Mouse (Mus musculus): ENCODE measurements at regions not wholly inside any gene's neighbourhood (a gene's known extent, or its start where the extent isn't known, plus 50 kb on each side); places are given as distances from the start of the nearest gene placed in this dataset.

GRCm38 (mm10) chr10:95099906-95100305, 155.3 kb upstream of the Plxnc1 start:
- Histone ChIP-seq H3K4me3 (no peak overlapping the region), H3K27me3 (ENCODE audit: insufficient read depth, poor library complexity, severe bottlenecking) (no peaks in the 10 kb centered on the region), H3K36me3 (no peaks in the 10 kb centered on the region), H3K9me3 (no peaks in the 10 kb centered on the region), H3K4me1 (0 out of 2 replicates have a peak, but pooled peaks cover 2% of the 10 kb centered on the region), H3K27ac (no peak overlapping the region)
- no peak for DNase-seq (ENCODE audit: low spot score)
- 83% methylated on average over 5 of the region's 5 CpGs for WGBS

- 0 out of 2 replicates have a peak, but pooled peaks cover 2% of the 10 kb centered on the region for H3K4me1 ChIP-seq
- no peak overlapping the region for H3K4me3 ChIP-seq
- WGBS, result 92% methylated on average over 4 of the region's 4 CpGs
- H3K27me3 ChIP-seq (ENCODE audit: insufficient read depth, poor library complexity, severe bottlenecking), result peaks cover 4% of the 10 kb centered on the region; the same call in 1 of the 2 replicates
- H3K27ac ChIP-seq, result no peak overlapping the region
- no peaks in the 10 kb centered on the region for H3K9me3 ChIP-seq
- DNase-seq (ENCODE audit: low spot score), result no peak
- H3K36me3 ChIP-seq, result no peaks in the 10 kb centered on the region
These were observed 151.2 kb upstream of the Plxnc1 start for GRCm38 (mm10) chr10:95095847-95096246.

- Histone ChIP-seq H3K27ac (no peak overlapping the region), H3K27me3 (ENCODE audit: insufficient read depth, poor library complexity, severe bottlenecking) (peaks cover 4% of the 10 kb centered on the region; the same call in 1 of the 2 replicates), H3K9me3 (no peaks in the 10 kb centered on the region), H3K4me3 (no peak overlapping the region), H3K4me1 (0 out of 2 replicates have a peak, but pooled peaks cover 2% of the 10 kb centered on the region), H3K36me3 (no peaks in the 10 kb centered on the region)
- no peak for DNase-seq (ENCODE audit: low spot score)
- WGBS, result 70% methylated on average over 8 of the region's 8 CpGs
These were observed 150.1 kb upstream of the Plxnc1 start for GRCm38 (mm10) chr10:95094771-95095170.

GRCm38 (mm10) chr10:95093266-95093665, 148.6 kb upstream of the Plxnc1 start:
- no peak for DNase-seq (ENCODE audit: low spot score)
- Histone ChIP-seq H3K4me3 (no peak overlapping the region), H3K9me3 (no peaks in the 10 kb centered on the region), H3K36me3 (no peaks in the 10 kb centered on the region), H3K4me1 (peaks cover 3% of the 10 kb centered on the region; the same call in 1 of the 2 replicates), H3K27me3 (ENCODE audit: insufficient read depth, poor library complexity, severe bottlenecking) (peaks cover 12% of the 10 kb centered on the region), H3K27ac (no peak overlapping the region)
- WGBS, result 65% methylated on average over 5 of the region's 5 CpGs

GRCm38 (mm10) chr10:95091086-95091485, 146.5 kb upstream of the Plxnc1 start:
- DNase-seq (ENCODE audit: low spot score), result no peak
- H3K27me3 ChIP-seq (ENCODE audit: insufficient read depth, poor library complexity, severe bottlenecking), result peaks cover 29% of the 10 kb centered on the region
- H3K4me1 ChIP-seq, result peaks cover 8% of the 10 kb centered on the region; the same call in 1 of the 2 replicates

GRCm38 (mm10) chr10:95090641-95091040, 146.0 kb upstream of the Plxnc1 start:
- 70% methylated on average over 4 of the region's 4 CpGs for WGBS
- H3K27ac ChIP-seq, result no peak overlapping the region
- peaks cover 34% of the 10 kb centered on the region for H3K27me3 ChIP-seq (ENCODE audit: insufficient read depth, poor library complexity, severe bottlenecking)
- no peak overlapping the region for H3K4me3 ChIP-seq
- H3K9me3 ChIP-seq, result no peaks in the 10 kb centered on the region
- DNase-seq (ENCODE audit: low spot score), result no peak
- no peaks in the 10 kb centered on the region for H3K36me3 ChIP-seq
- H3K4me1 ChIP-seq, result peaks cover 8% of the 10 kb centered on the region; the same call in 1 of the 2 replicates

More at GRCm38 (mm10) chr10:95091086-95091485, 146.5 kb upstream of the Plxnc1 start:
- Histone ChIP-seq H3K36me3 (no peaks in the 10 kb centered on the region), H3K27ac (no peak overlapping the region), H3K4me3 (no peak overlapping the region), H3K9me3 (no peaks in the 10 kb centered on the region)
- WGBS, result 64% methylated on average over 6 of the region's 6 CpGs

GRCm38 (mm10) chr10:95090035-95090434, 145.4 kb upstream of the Plxnc1 start:
- H3K4me3 ChIP-seq, result no peak overlapping the region
- H3K27ac ChIP-seq, result no peak overlapping the region
- H3K36me3 ChIP-seq, result no peaks in the 10 kb centered on the region
- H3K9me3 ChIP-seq, result no peaks in the 10 kb centered on the region
- 83% methylated on average over 9 of the region's 9 CpGs for WGBS
- no peak for DNase-seq (ENCODE audit: low spot score)
- H3K27me3 ChIP-seq (ENCODE audit: insufficient read depth, poor library complexity, severe bottlenecking), result peaks cover 35% of the 10 kb centered on the region
- H3K4me1 ChIP-seq, result peaks cover 8% of the 10 kb centered on the region; the same call in 1 of the 2 replicates

GRCm38 (mm10) chr10:95087864-95088570, 143.4 kb upstream of the Plxnc1 start:
- Histone ChIP-seq H3K9me3 (no peaks in the 10 kb centered on the region), H3K4me3 (no peak overlapping the region), H3K27ac (no peak overlapping the region), H3K36me3 (no peaks in the 10 kb centered on the region), H3K27me3 (ENCODE audit: insufficient read depth, poor library complexity, severe bottlenecking) (peaks cover 46% of the 10 kb centered on the region), H3K4me1 (peaks cover 11% of the 10 kb centered on the region)
- DNase-seq (ENCODE audit: low spot score), result peak; percentile 82
- WGBS, result 42% methylated on average over 13 of the region's 13 CpGs

GRCm38 (mm10) chr10:95086755-95087154, 142.1 kb upstream of the Plxnc1 start:
- Histone ChIP-seq H3K27me3 (ENCODE audit: insufficient read depth, poor library complexity, severe bottlenecking) (peaks cover 42% of the 10 kb centered on the region), H3K27ac (no peak overlapping the region), H3K36me3 (no peaks in the 10 kb centered on the region), H3K4me3 (no peak overlapping the region), H3K9me3 (no peaks in the 10 kb centered on the region), H3K4me1 (peaks cover 11% of the 10 kb centered on the region)
- DNase-seq (ENCODE audit: low spot score), result no peak
- WGBS, result 57% methylated on average over 4 of the region's 4 CpGs

GRCm38 (mm10) chr10:95085688-95086268, 141.1 kb upstream of the Plxnc1 start:
- no peak overlapping the region for H3K27ac ChIP-seq
- DNase-seq (ENCODE audit: low spot score), result no peak
- no peak overlapping the region for H3K4me3 ChIP-seq
- WGBS, result 75% methylated on average over 8 of the region's 8 CpGs
- H3K9me3 ChIP-seq, result no peaks in the 10 kb centered on the region
- H3K36me3 ChIP-seq, result no peaks in the 10 kb centered on the region
- peaks cover 11% of the 10 kb centered on the region for H3K4me1 ChIP-seq
- peaks cover 42% of the 10 kb centered on the region for H3K27me3 ChIP-seq (ENCODE audit: insufficient read depth, poor library complexity, severe bottlenecking)

GRCm38 (mm10) chr10:95083341-95084148, 138.9 kb upstream of the Plxnc1 start:
- no peaks in the 10 kb centered on the region for H3K9me3 ChIP-seq
- no peak overlapping the region for H3K4me3 ChIP-seq
- H3K36me3 ChIP-seq, result no peaks in the 10 kb centered on the region
- no peak for DNase-seq (ENCODE audit: low spot score)
- peaks cover 34% of the 10 kb centered on the region for H3K27me3 ChIP-seq (ENCODE audit: insufficient read depth, poor library complexity, severe bottlenecking)
- H3K4me1 ChIP-seq, result peaks cover 11% of the 10 kb centered on the region
- 68% methylated on average over 14 of the region's 14 CpGs for WGBS
- H3K27ac ChIP-seq, result no peak overlapping the region

- Histone ChIP-seq H3K36me3 (no peaks in the 10 kb centered on the region), H3K4me3 (no peak overlapping the region), H3K4me1 (peaks cover 5% of the 10 kb centered on the region), H3K27me3 (ENCODE audit: insufficient read depth, poor library complexity, severe bottlenecking) (peaks cover 29% of the 10 kb centered on the region), H3K9me3 (no peaks in the 10 kb centered on the region), H3K27ac (no peak overlapping the region)
- 91% methylated on average over 5 of the region's 5 CpGs for WGBS
- DNase-seq (ENCODE audit: low spot score), result no peak
These were observed 138.0 kb upstream of the Plxnc1 start for GRCm38 (mm10) chr10:95082634-95083033.

GRCm38 (mm10) chr10:95079979-95080378, 135.3 kb upstream of the Plxnc1 start:
- Histone ChIP-seq H3K4me1 (peaks cover 20% of the 10 kb centered on the region), H3K27ac (no peak overlapping the region), H3K4me3 (no peak overlapping the region), H3K36me3 (no peaks in the 10 kb centered on the region), H3K27me3 (ENCODE audit: insufficient read depth, poor library complexity, severe bottlenecking) (0 out of 2 replicates have a peak, but pooled peaks cover 11% of the 10 kb centered on the region), H3K9me3 (no peaks in the 10 kb centered on the region)
- DNase-seq (ENCODE audit: low spot score), result no peak
- WGBS, result 85% methylated on average over 5 of the region's 5 CpGs
